Mouse (Mus musculus) heart, adult 9 months (tissue): ENCODE data around the gene Slamf9.
A peak's percentile ranks its signal among the peaks of the same experiment; 100 is the strongest.

Experiments
- DNase-seq, 2 experiments: peaks; one replicate each; pipeline ENCODE4 v3.0.0; 2022; ENCODE audit warnings: low spot score in 2 of 2

Gene Slamf9

GRCm38 (mm10) chr1:172513525-172514212 is 38.5 kb downstream of the Slamf9 start:
- DNase-seq, result peak; percentile 89 to 91

- DNase-seq, result no peak
Observed at GRCm38 (mm10) chr1:172514213-172514529, 39.0 kb downstream of the Slamf9 start.

- peak; percentile 59 to 67 for DNase-seq
Observed at GRCm38 (mm10) chr1:172514551-172515268, 39.6 kb downstream of the Slamf9 start.

GRCm38 (mm10) chr1:172515396-172515795 is 40.2 kb downstream of the Slamf9 start:
- peak in 1 of 2 experiments; percentile 52 for DNase-seq

- DNase-seq, result no peak
Observed at GRCm38 (mm10) chr1:172518013-172518412, 42.9 kb downstream of the Slamf9 start.

- peak in 1 of 2 experiments; percentile 1 for DNase-seq
Observed at GRCm38 (mm10) chr1:172519644-172520043, 44.5 kb downstream of the Slamf9 start.

GRCm38 (mm10) chr1:172520576-172521440 is 45.6 kb downstream of the Slamf9 start, which contains the start of gene Cfap45:
Gene Cfap45 (plus strand): TSS chr1:172520801.
- peak; percentile 88 to 91 for DNase-seq

GRCm38 (mm10) chr1:172522524-172522923 is 47.4 kb downstream of the Slamf9 start:
- no peak for DNase-seq

- peak; percentile 68 to 76 for DNase-seq
Observed at GRCm38 (mm10) chr1:172523699-172524101, 48.5 kb downstream of the Slamf9 start.

GRCm38 (mm10) chr1:172525027-172525764 is 50.0 kb downstream of the Slamf9 start:
- DNase-seq, result peak; percentile 82 to 92

GRCm38 (mm10) chr1:172525971-172526370 is 50.8 kb downstream of the Slamf9 start:
- no peak for DNase-seq

- peak; percentile 78 to 80 for DNase-seq
Observed at GRCm38 (mm10) chr1:172526380-172527081, 51.4 kb downstream of the Slamf9 start.

- DNase-seq, result no peak
Observed at GRCm38 (mm10) chr1:172527431-172527830, 52.3 kb downstream of the Slamf9 start.
